Mouse (Mus musculus) lung, embryonic 16.5 days (tissue): ENCODE results near the gene Nwd1. TPM values are rescaled to one million over a fixed set of nuclear protein-coding genes. Genes with fewer than 3 reads are reported as not detected.

Experiments
- ATAC-seq: fragments of 200-750 bp; cut with Nextera tagmentation; 2 replicates; pipeline ENCODE4 v1.8.0; 2017; ENCODE audit warnings: low read depth, mild to moderate bottlenecking, moderate library complexity
- H3K27ac ChIP-seq: fragments of 300-500 bp; sonication (generic); 2 replicates; pipeline ENCODE4 v1.5.1; 2014; ENCODE audit warnings: mild to moderate bottlenecking, control low read depth, low read length
- H3K27me3 ChIP-seq: fragments of 300-500 bp; sonication (generic); 2 replicates; pipeline ENCODE4 v1.6.1; 2014; ENCODE audit warnings: low read depth, low read length, mixed read lengths; ENCODE audit not compliant: control insufficient read depth, insufficient read depth
- H3K36me3 ChIP-seq: fragments of 300-500 bp; sonication (generic); 2 replicates; pipeline ENCODE4 v1.6.1; 2014; ENCODE audit warnings: low read length; ENCODE audit not compliant: control insufficient read depth, insufficient read depth
- H3K4me1 ChIP-seq: fragments of 300-500 bp; sonication (generic); replicated peaks from 2 replicates; pipeline ENCODE4 v1.6.1; 2014; ENCODE audit warnings: low read length, mixed read lengths; ENCODE audit not compliant: control insufficient read depth, insufficient read depth
- H3K4me2 ChIP-seq: fragments of 300-500 bp; sonication (generic); 2 replicates; pipeline ENCODE4 v1.6.1; 2014; ENCODE audit warnings: low read depth, low read length, control low read depth
- H3K4me3 ChIP-seq: fragments of 300-500 bp; sonication (generic); 2 replicates; pipeline ENCODE4 v1.5.1; 2014; ENCODE audit warnings: mild to moderate bottlenecking, low read length, control low read depth
- H3K9ac ChIP-seq: fragments of 300-500 bp; sonication (generic); 2 replicates; pipeline ENCODE4 v1.6.1; 2014; ENCODE audit warnings: low read length, control low read depth
- H3K9me3 ChIP-seq: fragments of 300-500 bp; sonication (generic); 2 replicates; pipeline ENCODE4 v1.6.1; 2016; ENCODE audit warnings: low read length; ENCODE audit not compliant: control insufficient read depth
- WGBS: fragments of 180-500 bp; shearing (Covaris S2); extraction: QIAGEN DNeasy Blood & Tissue Kit; methylation state at CpG from one replicate; pipeline ENCODE4 v1.1.7; 2014; 5-methylcytosine and 5-hydroxymethylcytosine counted together
- polyA plus RNA-seq: library from polyadenylated mRNA; unstranded; fragments of >200 nt; fragmentation: Nextera tagmentation; extraction: Ambion mirVana; gene quantifications from 2 replicates; pipeline ENCODE4 v1.2.1, GENCODE M21; 2015

Nwd1 gene
- polyA plus RNA-seq, 1 experiment from 2014 or later: 0.23 TPM

GRCm38 (mm10) chr8:72756771-72757390 lies 110.4 kb downstream of the Nwd1 start:
- no peak overlapping the region for H3K9ac ChIP-seq
- peaks cover 30% of the 10 kb centered on the region for H3K36me3 ChIP-seq
- no peaks in the 10 kb centered on the region for H3K9me3 ChIP-seq
- 95% methylated on average over 35 of the region's 35 CpGs for WGBS
- H3K4me3 ChIP-seq: no peak overlapping the region
- H3K4me2 ChIP-seq: no peak overlapping the region
- H3K4me1 ChIP-seq: peaks cover 3% of the 10 kb centered on the region; the same call in 1 of the 2 replicates
- no peak overlapping the region for H3K27ac ChIP-seq
- H3K27me3 ChIP-seq: no peaks in the 10 kb centered on the region
- ATAC-seq: no peak

GRCm38 (mm10) chr8:72757426-72758195 lies 111.1 kb downstream of the Nwd1 start:
- WGBS: 87% methylated on average over 15 of the region's 15 CpGs
- Histone ChIP-seq H3K36me3 (peaks cover 29% of the 10 kb centered on the region), H3K9ac (no peak overlapping the region), H3K27ac (no peak overlapping the region), H3K4me2 (no peak overlapping the region), H3K4me1 (peaks cover 3% of the 10 kb centered on the region; the same call in 1 of the 2 replicates), H3K4me3 (no peak overlapping the region), H3K9me3 (no peaks in the 10 kb centered on the region), H3K27me3 (no peaks in the 10 kb centered on the region)
- no peak for ATAC-seq

GRCm38 (mm10) chr8:72758310-72758709 lies 111.8 kb downstream of the Nwd1 start:
- Histone ChIP-seq H3K4me3 (no peak overlapping the region), H3K9me3 (no peaks in the 10 kb centered on the region), H3K4me2 (no peak overlapping the region), H3K9ac (no peak overlapping the region), H3K4me1 (peaks cover 3% of the 10 kb centered on the region; the same call in 1 of the 2 replicates), H3K36me3 (peaks cover 26% of the 10 kb centered on the region), H3K27me3 (no peaks in the 10 kb centered on the region), H3K27ac (no peak overlapping the region)
- no peak for ATAC-seq

- H3K9ac ChIP-seq: no peak overlapping the region
- 86% methylated on average over 3 of the region's 3 CpGs for WGBS
- H3K36me3 ChIP-seq: peaks cover 26% of the 10 kb centered on the region
- H3K4me1 ChIP-seq: peaks cover 3% of the 10 kb centered on the region; the same call in 1 of the 2 replicates
- H3K4me2 ChIP-seq: no peak overlapping the region
- no peaks in the 10 kb centered on the region for H3K9me3 ChIP-seq
- no peak for ATAC-seq
- no peak overlapping the region for H3K27ac ChIP-seq
- no peak overlapping the region for H3K4me3 ChIP-seq
- H3K27me3 ChIP-seq: no peaks in the 10 kb centered on the region
These were observed 113.7 kb downstream of the Nwd1 start for GRCm38 (mm10) chr8:72760216-72760615.

GRCm38 (mm10) chr8:72761322-72762051 lies 115.0 kb downstream of the Nwd1 start, which contains the start of gene F2rl3:
Gene F2rl3, plus strand, starts transcription at chr8:72761880.
- Histone ChIP-seq H3K36me3 (peaks cover 20% of the 10 kb centered on the region), H3K9me3 (no peaks in the 10 kb centered on the region), H3K27ac (peak within 1 kb of the TSS; percentile 59), H3K4me1 (peaks cover 3% of the 10 kb centered on the region; the same call in 1 of the 2 replicates), H3K27me3 (no peaks in the 10 kb centered on the region), H3K4me3 (peak within 1 kb of the TSS; percentile 6; the same call in 1 of the 2 replicates), H3K9ac (no peak within 1 kb of the TSS), H3K4me2 (peak within 1 kb of the TSS; percentile 21)
- peak; percentile 73 for ATAC-seq
- 61% methylated on average over 7 of the region's 7 CpGs for WGBS

- Histone ChIP-seq H3K27ac (no peak overlapping the region), H3K4me2 (peak overlapping the region; percentile 21; the same call in 1 of the 2 replicates), H3K27me3 (no peaks in the 10 kb centered on the region), H3K9me3 (no peaks in the 10 kb centered on the region), H3K4me1 (peaks cover 3% of the 10 kb centered on the region; the same call in 1 of the 2 replicates), H3K9ac (no peak overlapping the region), H3K36me3 (peaks cover 12% of the 10 kb centered on the region), H3K4me3 (peak overlapping the region; percentile 6; the same call in 1 of the 2 replicates)
- ATAC-seq: no peak
- WGBS: 77% methylated on average over 12 of the region's 12 CpGs
These were observed 115.8 kb downstream of the Nwd1 start for GRCm38 (mm10) chr8:72762306-72762705.

- Histone ChIP-seq H3K27ac (no peak overlapping the region), H3K9me3 (no peaks in the 10 kb centered on the region), H3K4me2 (no peak overlapping the region), H3K4me1 (peaks cover 3% of the 10 kb centered on the region; the same call in 1 of the 2 replicates), H3K9ac (no peak overlapping the region), H3K27me3 (no peaks in the 10 kb centered on the region), H3K36me3 (no peaks in the 10 kb centered on the region), H3K4me3 (no peak overlapping the region)
- WGBS: 75% methylated on average over 4 of the region's 4 CpGs
- ATAC-seq: no peak
These were observed 119.2 kb downstream of the Nwd1 start for GRCm38 (mm10) chr8:72765696-72766095.

GRCm38 (mm10) chr8:72766777-72767176 lies 120.3 kb downstream of the Nwd1 start:
- H3K27me3 ChIP-seq: no peaks in the 10 kb centered on the region
- no peaks in the 10 kb centered on the region for H3K36me3 ChIP-seq
- 32% methylated on average over 7 of the region's 7 CpGs for WGBS
- no peak overlapping the region for H3K27ac ChIP-seq
- H3K4me3 ChIP-seq: no peak overlapping the region
- H3K4me2 ChIP-seq: no peak overlapping the region
- H3K4me1 ChIP-seq: no peaks in the 10 kb centered on the region
- no peaks in the 10 kb centered on the region for H3K9me3 ChIP-seq
- no peak for ATAC-seq
- H3K9ac ChIP-seq: no peak overlapping the region
